Mouse (Mus musculus): ENCODE measurements around the gene Adam10.
A peak's percentile ranks its signal among the peaks of the same experiment; 100 is the strongest.

Gene Adam10

DNA sequence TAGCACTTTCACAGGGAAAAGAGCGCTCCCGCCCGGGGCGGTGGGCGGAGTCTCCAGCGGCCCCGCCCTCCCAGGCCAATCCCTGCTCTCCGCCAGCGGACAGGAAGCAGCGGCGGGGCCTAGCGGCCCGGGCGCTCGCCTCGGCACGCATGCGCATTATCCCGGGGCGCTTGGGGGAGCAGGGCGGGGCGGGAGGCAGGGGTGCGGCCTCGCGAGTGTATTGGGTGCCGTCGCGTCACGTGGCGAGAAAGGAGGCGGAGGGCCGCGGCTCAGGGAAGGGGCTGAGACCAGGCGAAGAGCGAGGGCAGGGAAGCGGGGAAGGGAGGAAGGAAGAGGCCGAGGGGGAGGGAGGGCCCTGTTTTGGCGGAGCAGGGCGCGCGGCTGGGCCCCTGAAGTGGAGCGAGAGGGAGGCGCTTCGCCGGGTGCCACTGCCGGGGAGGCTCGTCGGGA is at the start of gene Adam10:
TSS of gene Adam10 (plus strand) at position 316 of the 450 bp plus-strand sequence.
- peak; percentile 99 for DNase-seq

DNA sequence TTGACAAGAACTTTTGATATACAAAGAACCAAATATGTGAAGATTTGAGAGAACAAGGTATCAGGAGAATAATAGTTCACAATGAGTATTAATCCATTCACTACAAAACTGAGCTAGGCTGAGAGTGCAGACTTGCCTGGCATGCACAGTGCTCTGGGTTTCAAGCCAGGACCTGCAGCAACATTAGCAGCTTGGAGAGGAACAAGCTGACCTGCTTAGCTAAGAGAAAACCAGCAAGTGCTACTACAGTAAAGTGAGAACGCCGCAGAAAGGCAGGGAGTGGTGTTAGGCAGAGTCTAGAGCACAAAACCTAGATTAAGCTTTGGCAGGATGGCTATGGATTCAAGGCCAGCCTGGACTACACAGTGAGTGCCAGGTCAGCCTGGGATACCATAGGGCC is 49.1 kb upstream of the Adam10 start:
- no peak for DNase-seq

DNA sequence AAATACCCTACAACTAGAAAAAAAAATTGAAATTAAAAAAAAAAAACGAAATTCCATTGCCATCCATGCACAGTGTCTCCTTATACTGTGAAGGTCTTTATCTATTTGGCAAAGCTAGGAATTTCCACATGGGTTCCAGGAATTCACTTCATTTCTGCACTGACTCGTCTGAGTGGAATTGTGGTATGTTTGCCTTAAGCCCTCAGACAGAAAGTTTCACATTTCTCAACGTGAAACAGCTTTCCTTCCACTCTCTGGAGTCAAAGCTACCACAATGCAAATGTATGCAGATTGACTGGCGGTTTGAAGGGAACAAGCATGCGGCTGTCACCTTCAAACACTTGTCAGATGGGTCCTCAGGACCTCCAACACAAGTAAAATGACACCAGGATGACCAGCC is 47.1 kb upstream of the Adam10 start:
- DNase-seq: no peak

- DNase-seq: no peak
These were observed 42.0 kb upstream of the Adam10 start for GRCm38 (mm10) chr9:70636748-70637147.

DNA sequence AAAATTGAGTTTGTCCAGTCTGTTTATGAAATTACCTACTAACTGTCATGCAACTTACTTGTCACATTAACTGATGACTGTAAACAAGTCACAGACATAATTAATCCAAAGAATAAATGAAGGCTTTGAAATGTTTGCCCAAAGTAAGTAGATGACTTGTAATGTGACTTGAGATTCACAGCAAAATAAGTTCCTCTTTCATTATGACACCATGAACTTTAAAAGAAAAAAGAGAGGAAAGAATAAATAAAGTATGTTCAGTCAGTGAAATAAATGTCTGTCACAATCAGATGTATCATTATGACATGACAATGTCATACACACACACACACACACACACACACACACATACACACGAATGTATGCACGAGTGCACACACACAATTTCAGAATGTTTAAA is 28.5 kb upstream of the Adam10 start:
- no peak for DNase-seq

DNA sequence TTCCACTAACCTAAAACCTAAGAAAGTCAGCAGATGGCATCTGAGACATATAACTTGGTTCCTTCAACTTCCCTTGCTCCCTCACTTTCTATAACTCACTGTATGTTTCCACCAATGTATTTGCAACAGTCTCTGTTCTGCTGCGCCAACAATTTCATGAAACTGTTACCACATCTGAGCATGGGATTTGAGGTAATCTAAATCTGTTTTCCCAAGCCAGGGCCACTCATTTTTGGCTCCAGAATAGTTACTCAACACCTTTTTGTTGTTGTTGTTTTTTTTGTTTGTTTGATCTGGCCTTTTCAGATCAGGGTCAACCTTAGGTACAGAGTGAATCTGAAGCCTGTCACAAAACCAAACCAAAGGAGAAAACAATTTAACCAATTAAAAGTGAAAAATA is 27.8 kb upstream of the Adam10 start:
- no peak for DNase-seq

DNA sequence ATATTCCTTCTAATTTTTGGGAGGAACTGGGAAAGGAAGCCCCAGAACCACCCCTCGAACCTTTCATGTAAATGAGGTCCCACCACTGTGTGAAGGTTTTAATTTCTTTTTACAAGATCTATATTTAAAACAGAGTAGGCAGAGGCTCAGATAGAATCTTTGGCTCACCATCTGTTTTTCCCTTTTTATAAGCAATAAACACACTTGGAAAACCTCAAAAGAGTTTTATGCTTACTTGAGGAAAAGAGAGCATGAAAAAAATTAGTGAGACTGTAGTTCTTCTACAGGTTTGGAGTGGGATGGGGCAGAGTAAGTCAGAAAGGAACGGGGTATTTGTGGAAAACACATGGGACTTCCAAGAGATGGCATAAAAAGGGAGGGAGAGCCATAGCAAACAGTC is 26.6 kb upstream of the Adam10 start:
- DNase-seq: no peak

DNA sequence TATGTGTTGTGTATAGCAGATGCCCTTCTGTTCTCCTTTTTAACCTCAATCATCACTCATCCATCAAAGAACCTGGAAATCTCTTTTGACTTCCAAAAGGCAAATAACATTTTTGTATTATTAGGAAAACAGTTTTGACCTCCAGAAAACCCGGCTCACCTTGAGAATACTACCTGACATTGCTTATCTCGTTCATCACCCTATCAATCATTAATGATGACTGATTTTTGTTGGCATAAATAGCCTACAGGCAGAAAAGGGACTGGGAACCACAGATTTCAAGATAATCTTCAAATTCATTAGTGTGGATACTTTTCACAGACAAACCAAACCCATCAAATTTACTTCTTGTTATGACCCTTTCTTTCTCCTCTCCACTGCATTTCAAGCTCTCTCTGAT is 24.9 kb upstream of the Adam10 start:
- DNase-seq: no peak

DNA sequence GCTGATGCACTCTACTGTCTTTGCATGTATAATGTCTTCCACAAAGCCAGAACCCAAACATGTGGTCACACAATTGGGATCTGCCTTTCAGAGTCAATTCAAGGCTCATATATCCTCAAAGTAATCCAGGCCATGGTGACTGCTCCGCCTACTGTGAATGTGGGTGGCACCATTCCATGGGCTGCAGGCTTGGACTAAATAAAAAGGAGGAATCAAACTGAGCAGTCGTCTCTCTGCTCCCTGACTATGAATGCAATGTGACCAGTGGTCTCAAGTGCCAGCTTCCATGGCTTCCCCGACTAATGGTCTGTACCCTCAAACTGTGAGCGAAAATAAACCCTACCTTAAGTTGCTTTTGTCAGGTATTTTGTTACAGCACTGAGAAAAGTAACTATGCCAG is 24.3 kb upstream of the Adam10 start:
- no peak for DNase-seq

DNA sequence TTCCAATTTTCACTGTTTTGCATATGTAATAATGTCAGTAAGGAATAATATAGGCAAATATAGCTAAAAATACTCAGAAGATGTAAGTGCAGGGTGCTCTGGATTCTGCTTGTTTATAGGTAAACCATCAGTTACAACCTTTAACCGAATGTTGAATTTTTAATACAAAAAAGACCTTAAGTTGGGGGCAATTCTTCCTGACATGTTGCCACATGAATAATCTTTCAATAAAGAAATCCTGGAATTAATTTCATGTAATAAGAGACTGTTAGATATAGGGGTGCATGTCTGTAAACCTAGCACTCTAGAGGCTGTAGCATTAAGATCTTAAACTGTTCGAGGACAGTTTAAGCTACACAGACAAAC is 23.1 kb upstream of the Adam10 start:
- no peak for DNase-seq

DNA sequence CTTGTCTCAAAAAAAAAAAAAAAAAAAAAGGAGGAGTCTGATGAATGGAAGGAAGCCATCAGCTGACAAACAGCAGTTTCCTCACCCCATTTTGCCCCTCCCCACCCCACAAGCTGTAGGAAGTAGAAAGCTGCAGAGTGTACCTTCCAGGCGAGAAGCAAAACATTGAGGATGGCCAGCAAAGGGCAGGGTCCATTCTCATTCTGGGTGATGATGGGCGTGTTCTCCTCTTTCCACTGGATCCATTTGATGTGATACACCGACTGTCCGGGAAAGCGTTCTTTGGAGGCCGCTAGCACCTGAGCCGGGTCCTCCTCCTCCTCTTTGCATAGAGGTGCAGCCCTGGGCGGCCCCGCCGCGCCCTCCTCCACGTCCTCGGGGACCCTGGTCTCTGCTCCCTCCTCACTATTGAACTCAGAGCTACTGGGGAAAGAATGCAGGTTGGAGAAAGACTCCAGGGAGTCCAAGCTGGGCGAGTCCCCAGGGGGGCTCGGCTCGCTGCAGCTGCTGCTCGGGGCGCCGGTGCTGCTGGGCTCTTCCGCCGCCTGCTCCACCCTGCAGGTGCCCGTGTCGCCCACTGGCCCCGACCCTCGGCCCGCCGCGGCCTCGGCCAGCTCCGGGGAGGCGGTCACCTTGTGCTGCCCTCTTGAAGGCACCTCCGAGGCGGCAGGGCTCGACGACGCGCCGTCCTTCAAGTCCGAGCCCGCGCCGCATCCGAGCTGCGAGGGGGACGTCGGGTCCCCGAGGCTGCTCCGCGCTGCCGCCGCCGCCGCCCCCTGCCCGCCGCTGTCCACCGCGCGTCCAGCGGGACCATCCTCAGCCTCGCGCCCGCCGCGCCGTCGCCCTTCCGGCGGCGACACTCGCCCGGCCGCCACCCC is 22.4 kb upstream of the Adam10 start, which contains the start of gene Gm10642:
TSS of gene Gm10642 (plus strand) at position 122 of the 878 bp plus-strand sequence.
- DNase-seq: peak; percentile 33

GRCm38 (mm10) chr9:70657013-70657967 is 21.5 kb upstream of the Adam10 start, which contains the start of gene Mindy2:
TSS of gene Mindy2 (minus strand) at chr9:70657174.
- DNase-seq: peak; percentile 99

GRCm38 (mm10) chr9:70658266-70658665 is 20.5 kb upstream of the Adam10 start:
- no peak for DNase-seq

GRCm38 (mm10) chr9:70664847-70665246 is 13.9 kb upstream of the Adam10 start:
- no peak for DNase-seq

DNA sequence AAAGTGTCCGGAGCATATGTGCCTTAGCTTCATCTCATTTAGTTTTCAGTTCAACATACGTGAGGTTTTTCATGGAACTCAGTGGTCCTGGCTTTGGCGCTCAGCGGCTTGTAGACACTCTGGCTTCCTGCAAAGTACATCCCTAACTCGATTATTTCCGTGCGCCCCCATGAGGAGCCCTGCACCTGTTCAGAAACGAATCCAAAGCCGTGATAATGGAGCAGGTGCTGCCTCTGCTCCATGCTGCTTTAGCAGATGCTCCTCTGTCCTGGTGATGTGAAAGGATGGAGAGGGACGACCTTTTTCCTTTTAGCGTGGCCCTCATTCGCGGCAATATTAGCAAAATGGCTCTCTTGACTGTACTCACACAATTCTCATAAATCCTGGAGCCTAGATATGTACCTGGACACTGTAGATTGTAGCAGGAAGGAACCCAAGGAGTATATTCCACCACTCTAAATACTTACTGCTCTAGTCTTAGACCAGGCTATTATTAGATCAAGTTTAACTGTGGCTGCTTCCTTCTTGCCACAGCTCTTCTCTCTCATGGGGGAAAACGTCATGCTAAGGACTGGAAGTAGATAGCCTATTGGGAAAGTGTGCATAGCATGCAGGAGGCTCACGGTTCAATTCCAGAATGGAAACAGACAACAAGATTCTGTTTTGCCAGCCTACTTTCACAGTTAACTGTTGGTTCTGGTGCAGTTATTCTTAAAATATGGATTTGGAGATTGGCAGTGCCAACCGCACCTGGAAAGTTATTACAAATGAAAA is 13.2 kb upstream of the Adam10 start:
- no peak for DNase-seq

DNA sequence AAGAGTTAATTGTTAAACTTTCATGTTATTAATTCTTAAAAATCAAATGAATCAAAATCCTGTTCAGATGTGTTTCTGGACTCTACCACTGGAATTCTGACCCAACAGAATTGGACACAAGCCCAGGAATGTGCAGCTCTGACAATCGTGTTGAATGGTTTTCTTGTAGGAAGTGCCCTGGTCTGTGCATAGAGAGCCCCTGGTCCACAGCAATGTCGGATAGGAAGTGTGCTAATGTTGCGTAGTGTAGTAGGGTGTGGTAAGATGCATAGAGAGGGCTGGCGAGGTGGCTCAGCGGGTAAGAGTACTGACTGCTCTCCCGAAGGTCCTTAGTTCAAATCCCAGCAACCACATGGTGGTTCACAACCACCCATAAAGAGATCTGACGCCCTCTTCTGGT is 12.0 kb upstream of the Adam10 start:
- no peak for DNase-seq

DNA sequence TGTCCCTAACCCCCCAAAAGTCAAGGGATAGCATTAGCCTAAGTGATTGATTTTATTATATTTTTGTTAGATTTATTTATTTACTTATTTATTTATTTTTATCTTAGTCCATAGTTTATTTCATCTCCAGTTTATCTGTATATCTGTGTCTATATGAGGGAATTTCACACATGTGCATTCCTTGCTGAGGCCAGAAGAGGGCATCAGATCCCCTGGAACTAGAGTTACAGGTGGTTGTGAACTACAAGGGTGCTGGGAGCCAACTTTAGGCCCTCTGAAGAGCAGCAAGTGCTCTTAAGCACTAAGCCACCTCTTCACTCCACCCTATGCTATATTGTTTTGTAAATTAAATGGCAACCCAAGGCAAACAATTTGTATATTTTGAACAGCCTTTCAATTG is 10.7 kb upstream of the Adam10 start:
- DNase-seq: no peak

GRCm38 (mm10) chr9:70669197-70669596 is 9.6 kb upstream of the Adam10 start:
- no peak for DNase-seq

DNA sequence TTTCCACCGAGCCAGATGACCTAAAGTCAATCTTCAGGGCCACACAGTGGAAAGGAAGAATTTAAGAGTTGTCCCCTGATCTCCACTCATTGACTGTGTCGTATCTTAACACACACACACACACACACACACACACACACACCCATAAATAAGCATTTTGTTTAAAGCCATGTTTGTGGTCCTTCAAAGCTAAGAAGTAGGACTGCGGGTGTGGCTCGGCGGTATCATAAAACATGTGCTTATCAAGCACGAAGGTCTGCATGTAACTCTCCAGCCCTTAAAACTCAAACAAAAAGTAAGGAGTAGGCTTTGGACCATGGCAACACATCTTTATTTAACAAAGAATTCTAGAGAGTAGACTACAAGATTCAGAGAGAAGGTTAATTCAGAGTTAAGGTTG is 8.4 kb upstream of the Adam10 start:
- no peak for DNase-seq

GRCm38 (mm10) chr9:70671278-70671677 is 7.5 kb upstream of the Adam10 start:
- DNase-seq: no peak

GRCm38 (mm10) chr9:70671772-70672579 is 6.8 kb upstream of the Adam10 start:
- no peak for DNase-seq

DNA sequence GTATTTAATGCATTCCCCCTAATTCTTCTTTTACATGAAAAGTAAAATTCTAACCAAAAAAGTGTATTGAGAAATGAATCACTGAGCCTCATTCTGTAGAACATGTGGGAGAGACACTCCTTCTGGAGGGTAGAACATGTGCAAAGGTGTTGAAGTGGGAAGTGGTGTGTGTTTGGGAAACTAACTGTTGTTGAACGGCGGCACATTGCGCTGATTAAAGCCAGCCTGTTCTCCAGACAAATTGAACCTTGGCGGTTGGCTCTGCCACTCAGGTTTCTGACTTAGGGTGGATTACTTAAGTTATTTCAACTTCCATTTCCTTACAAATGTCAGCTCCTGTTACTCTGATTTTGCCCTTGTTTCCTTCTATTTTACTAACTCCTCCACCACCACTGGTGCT is 5.1 kb upstream of the Adam10 start:
- DNase-seq: no peak

All from right cerebral cortex, postnatal 4 days (tissue).